Mouse (Mus musculus): ENCODE data around the gene Crmp1.

- TF ChIP-seq CTCF (IDR thresholded peaks at IDR 0.05; ENCODE audit: low read depth) (no peak), EP300 (IDR thresholded peaks at IDR 0.05; ENCODE audit: low read depth) (no peak)
These were observed 3.9 kb downstream of the Crmp1 start for GRCm38 (mm10) chr5:37245651-37246050.
